Mouse (Mus musculus) bone marrow macrophage, adult 2 months (primary cell): Measurements from ENCODE around the gene Adcy9.

ENCODE experiments used
- CTCF ChIP-seq: IDR thresholded peaks from 2 replicates; pipeline ENCODE4 v1.5.1; 2012; ENCODE audit warnings: low read depth, mild to moderate bottlenecking, low read length, moderate library complexity
- POLR2A ChIP-seq: IDR thresholded peaks from 2 replicates; pipeline ENCODE4 v1.6.1; 2012; ENCODE audit warnings: mild to moderate bottlenecking, low read depth, low read length, borderline replicate concordance

- no peak for TF ChIP-seq CTCF
- TF ChIP-seq POLR2A = no peak
Observed at GRCm38 (mm10) chr16:4315352-4316093, 104.8 kb downstream of the Adcy9 start.
